Mouse (Mus musculus) ES-Bruce4 (cell line): Measurements from ENCODE around the gene Vps33b.

Source experiments
- CTCF ChIP-seq: IDR thresholded peaks from one replicate; pipeline ENCODE4 v1.8.1; 2011; ENCODE audit warnings: low read depth, low read length
- POLR2A ChIP-seq: IDR thresholded peaks from one replicate; pipeline ENCODE4 v1.8.1; 2011; ENCODE audit warnings: low read length; ENCODE audit not compliant: insufficient read depth

GRCm38 (mm10) chr7:80298754-80299153 is 29.3 kb downstream of the Vps33b start:
- no peak for TF ChIP-seq CTCF
- no peak for TF ChIP-seq POLR2A
